Mouse (Mus musculus): ENCODE data around the gene Gtf3c5. TPM values are rescaled to one million over a fixed set of nuclear protein-coding genes. Genes with fewer than 3 reads are reported as not detected.

The Gtf3c5 gene
- total RNA-seq (2022) = 10 to 100 TPM; 21.4 to 26.3 (median 23.4) TPM

DNA sequence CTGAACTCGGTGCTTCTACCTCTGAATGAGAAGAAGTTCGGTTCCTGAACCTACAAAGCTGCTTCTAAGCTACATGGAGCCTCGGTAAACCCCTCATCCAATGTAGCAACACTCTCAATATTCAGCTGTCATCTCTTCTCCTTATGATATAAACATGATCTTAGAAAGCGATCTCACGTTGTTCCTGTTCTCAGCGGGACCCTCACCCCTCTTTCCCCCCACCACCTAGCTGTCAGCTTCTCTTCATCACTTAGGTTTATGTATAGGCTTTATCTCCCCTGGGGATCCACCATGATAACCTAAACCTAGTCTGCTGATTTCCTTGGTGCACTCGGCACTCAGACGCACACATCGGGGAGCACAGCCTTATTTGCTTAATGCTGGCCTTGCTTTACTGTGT is at the start of gene Gtf3c5:
Gene Gtf3c5, minus strand, starts transcription at position 101 of the 400 bp plus-strand sequence.
- no peak for DNase-seq

DNA sequence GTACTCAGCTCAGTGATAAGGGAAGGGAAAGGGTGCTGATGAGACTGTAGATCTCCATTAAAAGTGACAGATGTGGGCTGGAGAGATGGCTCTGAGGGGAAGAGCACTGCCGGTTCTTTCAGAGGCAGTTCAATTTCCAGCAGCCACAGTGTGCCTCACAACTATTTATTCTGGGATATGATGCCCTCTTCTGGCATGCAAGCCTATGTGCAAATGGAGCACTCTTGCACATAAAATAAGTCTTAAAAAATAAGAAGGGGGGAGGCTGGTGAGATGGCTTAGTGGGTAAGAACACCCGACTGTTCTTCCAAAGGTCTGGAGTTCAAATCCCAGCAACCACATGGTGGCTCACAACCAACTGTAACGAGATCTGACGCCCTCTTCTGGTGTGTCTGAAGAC is 49.6 kb upstream of the Gtf3c5 start:
- no peak for DNase-seq

DNA sequence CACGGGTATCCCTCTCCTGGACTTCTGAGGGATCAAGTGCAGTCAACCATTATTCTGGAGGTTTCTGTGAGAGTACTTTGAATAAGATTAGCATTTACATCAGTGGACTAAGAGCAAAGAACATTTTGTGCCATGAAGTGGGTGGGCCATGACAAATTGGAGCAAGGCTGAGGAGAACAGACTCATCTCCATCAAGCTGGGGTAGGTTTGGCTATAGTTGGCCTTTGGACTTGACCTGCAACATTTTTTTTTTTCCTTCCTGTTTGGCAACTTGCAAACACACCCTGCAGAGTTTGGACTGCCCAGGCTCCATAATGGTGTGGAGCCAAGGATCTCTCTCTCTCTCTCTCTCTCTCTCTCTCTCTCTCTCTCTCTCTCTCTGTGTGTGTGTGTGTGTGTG is 49.1 kb upstream of the Gtf3c5 start:
- no peak for DNase-seq

DNA sequence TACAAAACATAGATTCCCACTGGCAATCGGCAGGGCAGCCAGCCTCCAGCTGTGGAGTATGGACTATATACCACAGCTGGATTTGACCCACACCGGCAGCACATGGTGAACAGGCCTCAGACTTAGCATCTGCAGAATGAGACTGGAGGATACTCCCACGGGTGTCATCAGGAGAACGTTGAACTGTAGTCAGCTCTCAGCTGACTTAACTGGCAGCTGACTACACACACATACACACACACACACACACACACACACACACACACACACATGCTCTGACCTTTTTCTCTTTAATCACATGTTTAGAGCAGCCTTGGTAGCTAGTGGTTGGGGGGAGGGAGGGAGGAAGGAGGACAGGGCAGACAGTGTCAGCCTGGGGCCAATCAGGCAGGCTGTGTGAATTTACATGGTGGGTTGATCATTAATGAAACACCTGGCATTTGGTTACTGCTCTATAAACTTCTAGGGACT is 46.4 kb upstream of the Gtf3c5 start:
- DNase-seq = no peak

DNA sequence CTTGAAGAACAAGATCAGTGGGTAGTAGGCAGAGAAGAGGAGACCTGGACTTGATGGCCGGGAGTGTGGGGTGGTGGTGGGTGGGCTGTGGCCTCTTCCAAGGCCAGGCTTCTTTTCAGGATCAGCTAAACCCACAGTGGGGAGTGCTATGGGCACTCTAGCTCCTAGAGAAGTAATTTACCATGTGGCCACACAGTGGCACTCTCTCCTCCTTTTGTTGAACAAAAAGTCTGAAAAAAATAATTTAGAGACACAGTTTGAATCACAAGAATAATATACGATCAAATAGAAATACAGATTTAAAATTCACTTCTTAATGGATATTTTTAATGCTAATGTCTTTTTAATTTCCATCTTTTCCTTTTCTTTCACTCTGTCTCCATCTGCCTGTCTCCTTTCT is 44.5 kb upstream of the Gtf3c5 start:
- no peak for DNase-seq

DNA sequence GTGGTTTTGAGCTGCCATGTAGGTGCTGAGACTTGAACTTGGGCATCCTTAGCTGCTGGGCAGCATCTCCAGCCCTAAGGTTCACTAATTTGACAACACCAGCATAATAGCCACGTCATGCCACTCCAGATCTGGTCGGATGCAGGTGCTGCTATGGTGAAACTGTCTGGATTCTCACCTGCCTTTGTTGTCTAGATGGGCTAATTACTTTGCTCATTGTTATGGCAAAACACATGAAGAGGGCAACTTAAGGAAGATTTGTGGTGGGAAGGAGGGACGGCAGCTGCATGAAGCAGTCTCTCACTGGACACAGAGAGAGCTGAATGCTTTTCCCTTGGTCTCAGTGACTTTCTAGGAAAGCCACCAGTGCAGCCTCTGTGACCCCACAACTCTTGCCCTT is 42.5 kb upstream of the Gtf3c5 start:
- DNase-seq = no peak

DNA sequence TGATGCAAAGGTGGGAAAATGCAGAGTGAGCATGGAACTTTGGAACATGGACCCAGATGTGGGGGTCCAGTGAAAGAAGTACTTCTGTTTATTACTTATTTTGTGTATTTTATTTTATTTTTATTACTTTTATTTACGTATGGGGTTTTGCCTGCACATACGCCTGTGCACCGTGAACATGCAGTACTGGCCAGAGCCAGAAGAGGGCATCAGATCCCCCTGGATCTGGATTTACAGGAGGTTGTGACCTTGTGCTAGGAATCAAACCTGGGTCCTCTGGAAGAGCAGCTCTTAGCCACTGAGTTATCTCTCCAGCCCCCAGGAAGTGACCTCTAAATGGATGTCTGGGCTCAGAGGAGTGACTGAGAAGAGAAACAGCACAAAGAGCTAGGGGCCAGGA is 41.3 kb upstream of the Gtf3c5 start:
- no peak for DNase-seq

DNA sequence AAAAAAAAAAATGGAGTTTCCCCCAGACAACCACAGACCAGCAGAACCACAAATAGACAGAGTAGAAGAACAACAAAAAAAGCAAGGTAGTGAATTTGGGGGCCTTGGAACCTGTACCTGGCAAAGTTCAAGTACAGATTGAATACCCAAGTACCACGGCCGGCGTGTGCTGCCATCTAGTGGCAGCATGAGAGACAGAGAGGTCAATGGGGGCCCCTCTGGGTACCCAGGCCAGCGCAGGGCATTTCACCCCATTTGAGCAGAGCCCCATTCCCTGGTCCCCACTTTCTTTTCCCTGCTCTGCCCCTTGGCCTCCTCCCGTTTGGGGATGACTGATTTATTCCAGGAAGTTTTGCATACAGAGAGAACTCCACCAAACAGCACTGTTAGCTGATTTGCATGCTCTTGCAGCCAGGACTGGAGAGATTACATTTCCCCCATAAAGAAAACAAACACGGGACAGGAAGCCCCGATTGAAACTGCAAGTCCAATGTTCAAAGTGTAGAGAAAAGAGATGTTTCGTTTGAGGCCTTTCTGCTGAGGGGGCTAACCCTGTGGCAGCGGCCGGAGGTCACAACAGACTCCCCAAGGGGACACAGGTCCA is 39.1 kb upstream of the Gtf3c5 start:
- no peak for DNase-seq

DNA sequence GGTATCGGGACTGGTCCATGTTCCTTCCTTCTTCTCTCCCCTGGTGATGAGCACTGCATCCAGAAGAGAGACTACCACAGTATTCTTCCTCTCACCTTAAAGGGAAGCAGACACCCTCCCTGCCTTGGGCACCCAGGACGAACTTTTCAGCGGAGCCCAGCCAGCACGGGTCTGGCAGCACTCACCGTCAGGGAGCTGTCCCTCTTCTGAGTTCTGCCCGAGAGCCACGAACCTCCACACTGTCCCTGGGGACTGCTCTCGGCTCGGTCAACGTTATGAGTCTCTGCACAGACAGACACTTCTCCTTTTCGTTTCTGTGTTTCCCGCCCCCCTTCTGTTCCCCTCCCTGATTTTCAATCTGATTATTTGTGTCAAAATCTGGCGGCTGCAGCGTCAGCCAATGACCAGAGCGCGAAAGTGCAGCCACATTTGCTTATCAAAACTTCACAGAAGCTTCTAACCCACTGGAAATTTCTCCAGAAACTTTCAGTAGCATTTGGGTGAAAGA is 38.2 kb upstream of the Gtf3c5 start, which contains the start of gene Gfi1b:
Gene Gfi1b, minus strand, starts transcription at position 319 of the 508 bp plus-strand sequence.
- no peak for DNase-seq

DNA sequence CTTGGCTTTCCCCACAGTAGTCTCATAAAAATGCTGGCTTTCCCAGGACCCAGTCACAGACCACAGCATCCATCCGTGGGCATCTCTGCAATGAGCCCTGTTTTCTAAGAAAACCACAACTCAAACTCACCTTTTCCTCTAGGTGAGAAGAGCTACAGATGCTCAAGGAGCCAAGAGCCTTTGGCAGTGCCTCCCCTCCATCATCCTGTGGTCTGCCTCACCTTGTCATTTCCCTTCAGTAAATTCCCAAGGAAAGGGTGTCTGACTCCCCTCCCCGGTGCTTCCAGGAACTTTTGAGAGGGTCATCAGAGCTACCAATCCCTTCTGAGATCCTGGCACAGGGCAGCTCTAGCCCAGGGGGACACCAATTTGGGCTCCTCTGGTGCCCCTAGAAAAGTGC is 37.6 kb upstream of the Gtf3c5 start:
- DNase-seq = no peak

DNA sequence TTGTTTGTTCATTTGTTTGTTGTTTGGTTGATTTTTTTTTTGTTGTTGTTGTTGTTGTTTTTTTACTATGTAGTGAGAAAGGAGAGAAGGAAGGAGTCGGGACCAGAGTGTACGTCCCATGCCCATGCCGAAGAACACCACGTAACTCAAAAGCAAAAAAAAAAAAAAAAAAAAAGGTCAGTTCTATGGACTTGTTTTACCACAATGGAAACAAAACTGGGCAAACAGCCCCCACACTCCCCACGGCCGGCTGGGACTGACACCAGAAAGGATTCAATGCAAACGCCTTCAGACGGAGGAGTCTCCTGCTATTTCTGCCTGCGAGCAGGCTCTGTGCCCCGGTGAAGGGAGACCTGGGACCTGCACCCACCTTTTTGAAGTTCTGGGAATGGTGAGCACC is 37.0 kb upstream of the Gtf3c5 start:
- DNase-seq = no peak

DNA sequence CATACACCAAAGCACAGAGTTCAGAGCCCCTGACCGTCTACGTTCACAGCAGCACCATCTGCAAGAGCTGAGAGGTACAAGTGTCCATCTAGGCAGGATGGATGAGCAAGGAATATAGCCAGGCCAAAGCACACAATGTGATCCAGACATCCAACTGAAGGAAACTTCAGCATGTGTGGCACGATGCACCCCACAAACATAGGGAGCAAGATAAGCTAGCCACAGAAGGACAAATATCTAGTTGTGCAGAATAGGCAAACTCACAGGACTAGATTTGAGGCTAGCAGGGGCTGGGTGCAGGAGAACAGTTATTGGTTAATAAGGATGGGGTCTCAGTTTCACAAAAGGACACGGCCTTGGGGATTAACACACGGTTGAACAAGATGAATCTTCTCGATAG is 35.8 kb upstream of the Gtf3c5 start:
- no peak for DNase-seq

DNA sequence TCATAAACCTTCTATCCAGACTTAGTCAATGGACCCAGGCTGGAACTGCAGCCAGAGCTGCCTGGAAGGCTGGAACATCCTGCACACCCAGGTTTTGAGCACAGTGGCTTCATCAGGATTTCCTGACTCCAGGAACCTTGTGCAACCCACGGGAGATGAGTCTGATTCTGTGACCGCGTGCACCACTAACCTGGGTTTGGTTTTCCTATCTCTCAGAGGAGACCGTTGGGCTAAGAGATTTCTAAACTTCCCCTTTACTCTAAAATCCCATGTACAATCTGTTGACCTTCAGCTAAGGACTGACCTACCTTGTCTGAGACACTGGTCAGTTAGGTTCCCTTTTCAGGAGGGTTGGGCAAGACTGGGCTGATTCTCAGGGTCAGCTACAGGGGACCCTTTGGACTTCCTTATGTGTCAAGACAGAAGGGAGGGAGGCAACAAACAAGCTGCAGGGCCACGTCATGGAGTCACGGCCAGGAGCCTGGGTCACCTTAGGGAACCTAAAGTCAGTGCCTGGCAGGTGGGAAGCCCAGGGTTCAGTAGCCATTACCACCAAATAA is 35.3 kb upstream of the Gtf3c5 start:
- no peak for DNase-seq

DNA sequence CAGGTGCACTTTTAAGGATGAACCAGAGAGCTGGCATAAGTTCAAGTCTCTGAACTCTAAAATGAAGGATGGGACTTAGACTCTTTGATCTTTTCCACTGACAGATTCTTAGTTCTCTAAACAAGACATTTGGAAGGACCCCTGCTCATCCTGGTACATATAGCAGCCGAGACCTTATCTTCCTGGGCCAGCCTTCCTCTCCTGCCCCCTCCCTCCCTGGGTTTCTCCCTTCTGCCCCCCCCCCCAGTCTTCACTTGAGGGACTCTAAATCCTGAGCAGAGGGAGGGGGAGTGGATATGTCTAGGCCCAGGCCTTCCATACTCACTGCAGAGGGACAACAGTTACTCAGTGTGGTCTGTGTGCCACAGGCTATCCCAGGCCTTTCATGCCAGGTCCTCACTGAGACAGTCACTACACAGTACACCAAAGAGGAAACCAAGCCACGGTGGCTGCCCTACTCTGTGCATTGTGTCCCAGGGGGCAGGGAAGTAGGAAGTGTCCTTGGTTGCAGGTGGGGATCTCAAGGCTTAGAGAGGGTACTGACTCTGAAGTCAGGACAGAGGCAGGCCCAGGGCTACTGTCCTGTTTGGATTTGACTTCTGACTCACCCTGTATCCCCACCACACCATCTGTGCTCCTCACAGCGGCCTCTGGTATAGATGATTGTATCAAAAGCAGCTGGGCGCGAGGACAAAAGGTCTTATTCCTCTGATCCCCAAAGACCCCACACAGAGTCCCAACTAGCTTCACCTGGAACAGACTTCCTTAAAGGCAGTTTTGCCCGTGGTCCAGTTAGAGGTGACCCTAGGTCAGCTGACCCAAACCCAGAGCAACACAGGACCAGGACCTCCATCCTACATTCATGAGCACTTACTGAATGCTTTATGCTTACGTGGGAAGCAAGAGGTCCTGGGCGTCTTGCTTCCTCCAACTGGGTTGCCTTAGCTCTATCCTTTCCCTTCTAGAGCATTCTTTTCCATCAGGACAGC is 34.2 kb upstream of the Gtf3c5 start:
- DNase-seq = no peak

DNA sequence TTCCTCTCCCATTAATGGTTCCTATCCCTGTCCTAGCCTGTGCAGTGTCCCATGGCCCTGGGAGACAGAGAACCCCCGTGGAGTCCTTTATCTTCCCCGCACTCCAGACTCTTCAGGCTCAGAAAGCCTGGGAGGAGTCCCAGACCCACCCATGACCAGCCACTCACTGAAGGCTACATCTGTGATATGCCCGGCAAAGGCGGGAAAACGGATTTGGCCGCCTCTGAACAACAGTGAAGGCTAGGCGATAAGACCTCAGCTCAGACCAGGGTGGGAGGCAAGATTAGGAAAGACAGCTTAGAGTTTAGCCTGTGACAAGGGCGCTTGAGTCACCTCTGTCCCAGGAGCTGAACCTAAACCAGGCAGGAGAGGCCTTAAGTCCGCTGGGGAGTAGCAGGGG is 33.3 kb upstream of the Gtf3c5 start:
- no peak for DNase-seq

DNA sequence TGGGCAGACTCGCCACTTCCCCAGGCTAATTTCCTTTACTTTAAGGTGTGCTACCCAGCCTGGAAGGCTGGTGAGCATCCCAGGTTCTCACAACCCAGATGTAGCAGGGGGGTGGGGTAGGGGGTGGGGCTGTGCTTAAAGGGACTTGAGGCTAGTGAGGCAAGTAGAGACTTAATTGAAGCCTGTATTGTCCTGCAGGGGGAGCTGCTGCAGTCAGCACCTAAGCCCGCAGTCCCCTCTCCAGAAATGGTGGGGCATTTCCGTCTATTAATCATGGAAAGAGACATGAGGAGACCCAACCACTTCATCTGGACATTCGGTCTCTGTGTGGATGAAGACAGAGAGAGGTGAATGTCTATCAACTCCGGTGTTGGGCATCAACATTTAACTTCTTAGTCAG is 32.8 kb upstream of the Gtf3c5 start:
- DNase-seq = no peak

DNA sequence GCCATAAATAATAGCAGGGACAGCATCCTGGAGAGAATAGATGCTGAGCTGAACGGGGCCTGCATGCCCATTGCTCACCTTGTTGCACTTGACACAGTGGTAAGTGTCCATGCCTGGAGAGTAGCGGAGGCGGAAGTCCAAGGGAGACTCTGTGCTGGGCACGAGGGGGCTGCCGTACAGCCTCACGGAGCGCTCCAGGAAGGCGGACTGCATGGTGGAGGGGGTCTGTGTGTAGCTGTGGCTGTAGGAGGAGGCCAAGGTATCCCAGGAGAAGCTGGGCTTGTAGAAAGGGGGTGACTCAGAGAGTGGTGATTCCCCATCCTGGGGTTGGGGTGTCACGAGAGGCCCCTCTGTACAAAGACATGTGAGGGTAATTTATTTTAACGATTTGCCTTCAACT is 30.0 kb upstream of the Gtf3c5 start:
- DNase-seq = no peak

DNA sequence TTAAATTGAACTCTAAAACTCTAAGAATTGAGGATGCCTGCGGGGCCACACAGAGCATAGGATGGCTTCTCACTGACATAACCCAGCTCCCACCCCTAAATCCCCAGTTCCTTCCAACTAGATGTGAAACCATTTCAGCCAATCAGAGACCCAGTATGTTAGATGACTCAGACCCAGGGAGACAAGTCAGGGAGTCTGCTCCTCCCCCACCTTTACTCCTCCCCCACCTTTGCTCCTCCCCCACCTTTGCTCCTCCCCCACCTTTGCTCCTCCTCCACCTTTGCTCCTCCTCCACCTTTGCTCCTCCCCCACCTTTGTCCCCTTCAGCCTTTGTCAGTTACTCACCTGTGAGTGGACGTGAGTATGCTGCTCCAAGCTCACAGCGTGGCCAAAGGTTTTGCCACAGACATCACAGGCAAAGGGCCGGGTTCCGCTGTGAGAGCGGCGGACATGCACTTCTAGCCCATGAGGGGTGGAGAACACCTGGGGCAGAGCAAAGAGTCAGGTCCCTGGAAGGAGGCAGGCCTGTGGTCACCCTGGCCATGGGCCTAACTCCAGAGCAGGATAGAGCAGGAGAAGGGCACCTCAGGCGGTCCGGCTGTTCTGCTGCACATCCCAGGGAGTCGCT is 29.0 kb upstream of the Gtf3c5 start:
- DNase-seq = no peak

DNA sequence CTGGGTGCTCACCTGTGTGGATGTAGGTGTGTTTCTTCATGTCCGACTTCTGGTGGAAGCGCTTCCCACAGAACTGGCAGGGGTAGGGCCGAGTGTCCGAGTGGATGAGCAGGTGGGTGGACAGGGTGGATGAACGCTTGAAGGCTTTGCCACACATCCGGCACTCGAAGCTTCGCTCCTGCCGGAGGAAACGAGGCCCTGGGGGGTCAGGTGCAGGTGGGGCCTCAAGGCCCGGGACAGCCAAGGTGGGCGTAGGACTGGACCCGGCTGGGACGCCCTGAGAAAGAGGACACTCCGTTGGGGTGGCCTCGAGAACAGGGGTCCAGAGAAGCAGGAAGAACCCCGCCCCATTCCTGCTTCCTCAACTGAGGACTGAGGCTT is 27.8 kb upstream of the Gtf3c5 start:
- DNase-seq = no peak

DNA sequence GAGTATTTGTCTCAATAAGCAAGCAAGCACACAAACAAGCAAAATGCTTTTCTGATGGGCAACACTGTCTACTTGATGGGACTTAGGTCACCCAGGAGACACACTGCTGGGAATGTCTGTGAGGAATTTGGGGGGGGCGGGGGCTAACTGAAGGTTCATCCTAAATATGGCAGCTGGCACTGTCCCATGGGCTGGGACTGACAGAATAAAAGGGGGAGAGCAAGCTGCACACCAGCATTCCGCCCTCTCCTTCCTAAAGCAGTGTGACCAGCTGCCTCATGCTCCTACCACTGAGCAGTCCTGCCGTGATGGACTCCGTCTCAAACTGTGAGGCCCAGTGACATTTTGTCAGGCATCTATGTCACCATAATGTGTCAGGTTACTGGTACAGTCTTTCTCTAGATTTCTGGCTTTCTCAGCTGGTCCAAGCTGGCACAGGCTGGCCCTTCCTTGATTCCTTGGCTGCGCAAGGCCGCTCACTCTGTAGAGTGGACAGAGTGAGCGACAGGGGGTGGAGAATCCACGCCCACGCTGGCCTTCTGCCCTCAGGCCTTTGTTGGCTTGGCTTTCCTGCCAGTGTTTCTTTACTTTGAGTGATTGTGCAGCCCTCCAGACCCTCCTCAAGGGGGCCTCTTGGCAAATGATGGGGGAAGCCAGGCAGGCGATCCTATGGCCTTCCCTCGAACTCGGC is 27.3 kb upstream of the Gtf3c5 start:
- DNase-seq = no peak

DNA sequence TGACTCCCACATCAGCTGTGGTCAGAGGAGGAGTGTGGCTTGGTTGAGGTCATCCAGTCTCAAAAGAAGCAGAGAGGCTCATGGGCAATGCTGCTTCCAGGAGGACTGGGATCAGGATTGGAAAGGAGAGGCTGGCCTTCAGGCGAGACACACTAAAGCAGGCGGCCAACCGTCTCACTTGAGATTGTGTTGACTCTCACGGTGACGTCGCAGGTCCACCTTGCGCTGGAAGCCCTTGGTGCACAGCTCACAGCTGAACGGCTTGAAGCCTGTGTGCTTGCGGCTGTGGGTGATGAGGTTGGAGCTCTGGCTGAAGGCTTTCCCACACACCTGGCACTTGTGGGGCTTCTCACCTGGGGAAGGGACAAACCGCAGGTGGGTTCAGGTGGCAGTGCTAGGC is 26.3 kb upstream of the Gtf3c5 start:
- DNase-seq = no peak

Data from adrenal gland, adult 8-10 months (tissue).